Mouse (Mus musculus): ENCODE data around the gene Treh. TPM values are rescaled to one million over a fixed set of nuclear protein-coding genes. Genes with fewer than 3 reads are reported as not detected.

Gene Treh
- polyA plus RNA-seq, 1 experiment from 2014 or later: not detected

GRCm38 (mm10) chr9:44724223-44724622, 51.2 kb downstream of the Treh start:
- 60% methylated on average over 6 of the region's 6 CpGs for WGBS (ENCODE audit: insufficient replicate concordance)
- Histone ChIP-seq H3K27me3 (peaks cover 15% of the 10 kb centered on the region), H3K36me3 (no peaks in the 10 kb centered on the region), H3K9ac (no peak overlapping the region), H3K4me3 (replicated peaks) (no peak overlapping the region), H3K27ac (no peak overlapping the region), H3K9me3 (replicated peaks) (no peaks in the 10 kb centered on the region), H3K4me2 (no peak overlapping the region), H3K4me1 (replicated peaks) (peaks cover 34% of the 10 kb centered on the region)
- no peak for ATAC-seq (ENCODE audit: low read depth)
- no peak for DNase-seq

GRCm38 (mm10) chr9:44724665-44725064, 51.6 kb downstream of the Treh start:
- WGBS (ENCODE audit: insufficient replicate concordance): 63% methylated on average over 2 of the region's 2 CpGs
- Histone ChIP-seq H3K36me3 (no peaks in the 10 kb centered on the region), H3K27me3 (peaks cover 15% of the 10 kb centered on the region), H3K9me3 (replicated peaks) (no peaks in the 10 kb centered on the region), H3K27ac (no peak overlapping the region), H3K4me3 (replicated peaks) (no peak overlapping the region), H3K4me1 (replicated peaks) (peaks cover 29% of the 10 kb centered on the region), H3K4me2 (no peak overlapping the region), H3K9ac (no peak overlapping the region)
- no peak for DNase-seq
- ATAC-seq (ENCODE audit: low read depth): no peak

- H3K4me1 ChIP-seq (replicated peaks): peaks cover 12% of the 10 kb centered on the region
- ATAC-seq (ENCODE audit: low read depth): no peak
- no peak for DNase-seq
- H3K9ac ChIP-seq: no peak overlapping the region
- H3K27me3 ChIP-seq: peaks cover 9% of the 10 kb centered on the region
- no peak overlapping the region for H3K4me3 ChIP-seq (replicated peaks)
- no peak overlapping the region for H3K4me2 ChIP-seq
- H3K9me3 ChIP-seq (replicated peaks): no peaks in the 10 kb centered on the region
- H3K36me3 ChIP-seq: no peaks in the 10 kb centered on the region
- H3K27ac ChIP-seq: no peak overlapping the region
- WGBS (ENCODE audit: insufficient replicate concordance): 52% methylated on average over 10 of the region's 10 CpGs
Measured at GRCm38 (mm10) chr9:44726431-44727146, 53.6 kb downstream of the Treh start.

GRCm38 (mm10) chr9:44727441-44727840, 54.4 kb downstream of the Treh start:
- Histone ChIP-seq H3K4me3 (replicated peaks) (no peak overlapping the region), H3K9me3 (replicated peaks) (no peaks in the 10 kb centered on the region), H3K27me3 (peaks cover 7% of the 10 kb centered on the region), H3K27ac (no peak overlapping the region), H3K9ac (no peak overlapping the region), H3K36me3 (no peaks in the 10 kb centered on the region), H3K4me2 (no peak overlapping the region), H3K4me1 (replicated peaks) (peaks cover 14% of the 10 kb centered on the region)
- ATAC-seq (ENCODE audit: low read depth) (no peak), DNase-seq (no peak)
- 58% methylated on average over 5 of the region's 5 CpGs for WGBS (ENCODE audit: insufficient replicate concordance)

GRCm38 (mm10) chr9:44732130-44732549, 59.1 kb downstream of the Treh start:
- H3K4me3 ChIP-seq (replicated peaks): no peak overlapping the region
- peaks cover 39% of the 10 kb centered on the region for H3K4me1 ChIP-seq (replicated peaks)
- WGBS (ENCODE audit: insufficient replicate concordance): 19% methylated on average over 5 of the region's 5 CpGs
- H3K36me3 ChIP-seq: no peaks in the 10 kb centered on the region
- H3K9me3 ChIP-seq (replicated peaks): no peaks in the 10 kb centered on the region
- H3K27me3 ChIP-seq: peaks cover 50% of the 10 kb centered on the region
- ATAC-seq (ENCODE audit: low read depth) (peak; percentile 39; the same call in 1 of the 2 replicates), DNase-seq (no peak)
- H3K27ac ChIP-seq: no peak overlapping the region
- H3K9ac ChIP-seq: no peak overlapping the region
- no peak overlapping the region for H3K4me2 ChIP-seq

- DNase-seq: no peak
- no peak for ATAC-seq (ENCODE audit: low read depth)
- Histone ChIP-seq H3K4me3 (replicated peaks) (peak overlapping the region; percentile 60), H3K27me3 (peaks cover 59% of the 10 kb centered on the region), H3K9me3 (replicated peaks) (no peaks in the 10 kb centered on the region), H3K4me2 (peak overlapping the region; percentile 83), H3K27ac (no peak overlapping the region), H3K4me1 (replicated peaks) (peaks cover 39% of the 10 kb centered on the region), H3K9ac (0 out of 2 replicates have a peak overlapping the region, but pooled peaks have one; percentile 55), H3K36me3 (no peaks in the 10 kb centered on the region)
- WGBS (ENCODE audit: insufficient replicate concordance): 30% methylated on average over 12 of the region's 12 CpGs
Measured at GRCm38 (mm10) chr9:44732921-44733530, 60.0 kb downstream of the Treh start.

- no peaks in the 10 kb centered on the region for H3K9me3 ChIP-seq (replicated peaks)
- no peak for DNase-seq
- peak overlapping the region; percentile 55 for H3K9ac ChIP-seq
- H3K27ac ChIP-seq: no peak overlapping the region
- H3K36me3 ChIP-seq: no peaks in the 10 kb centered on the region
- peak overlapping the region; percentile 60 for H3K4me3 ChIP-seq (replicated peaks)
- peaks cover 56% of the 10 kb centered on the region for H3K27me3 ChIP-seq
- peak overlapping the region; percentile 83 for H3K4me2 ChIP-seq
- under 1% methylated on average over 79 of the region's 79 CpGs for WGBS (ENCODE audit: insufficient replicate concordance)
- H3K4me1 ChIP-seq (replicated peaks): peaks cover 39% of the 10 kb centered on the region
- no peak for ATAC-seq (ENCODE audit: low read depth)
Measured at GRCm38 (mm10) chr9:44733671-44734523, 60.9 kb downstream of the Treh start.

- H3K36me3 ChIP-seq: no peaks in the 10 kb centered on the region
- H3K9me3 ChIP-seq (replicated peaks): no peaks in the 10 kb centered on the region
- H3K4me1 ChIP-seq (replicated peaks): peaks cover 39% of the 10 kb centered on the region
- peak within 1 kb of the TSS; percentile 60 for H3K4me3 ChIP-seq (replicated peaks)
- no peak for DNase-seq
- peaks cover 56% of the 10 kb centered on the region for H3K27me3 ChIP-seq
- no peak within 1 kb of the TSS for H3K27ac ChIP-seq
- 4% methylated on average over 47 of the region's 47 CpGs for WGBS (ENCODE audit: insufficient replicate concordance)
- peak within 1 kb of the TSS; percentile 83 for H3K4me2 ChIP-seq
- peak; percentile 52 for ATAC-seq (ENCODE audit: low read depth)
- H3K9ac ChIP-seq: peak within 1 kb of the TSS; percentile 55
Measured at GRCm38 (mm10) chr9:44734524-44735494, 61.8 kb downstream of the Treh start, which contains the start of gene Phldb1. Phldb1 (minus strand) TSS chr9:44735198.

GRCm38 (mm10) chr9:44735886-44736285, 62.9 kb downstream of the Treh start:
- no peaks in the 10 kb centered on the region for H3K36me3 ChIP-seq
- no peak overlapping the region for H3K9ac ChIP-seq
- no peak overlapping the region for H3K4me3 ChIP-seq (replicated peaks)
- peaks cover 39% of the 10 kb centered on the region for H3K4me1 ChIP-seq (replicated peaks)
- H3K4me2 ChIP-seq: no peak overlapping the region
- DNase-seq (no peak), ATAC-seq (ENCODE audit: low read depth) (no peak)
- WGBS (ENCODE audit: insufficient replicate concordance): 69% methylated on average over 6 of the region's 6 CpGs
- H3K9me3 ChIP-seq (replicated peaks): no peaks in the 10 kb centered on the region
- H3K27me3 ChIP-seq: peaks cover 56% of the 10 kb centered on the region
- H3K27ac ChIP-seq: no peak overlapping the region
